Mouse (Mus musculus) heart, adult 2 months (tissue): Measurements from ENCODE around the gene Myo1d.

ENCODE experiments used
- CTCF ChIP-seq: fragments of 200-600 bp; IDR thresholded peaks from 2 replicates; pipeline ENCODE4 v1.8.1; 2022; ENCODE audit warnings: antibody characterized with exemption, mild to moderate bottlenecking, moderate library complexity
- EP300 ChIP-seq: fragments of 200-500 bp; IDR thresholded peaks from 2 replicates; pipeline ENCODE4 v1.6.1; 2011; ENCODE audit warnings: low read depth, low read length, control low read depth; ENCODE audit not compliant: insufficient read depth
- POLR2A ChIP-seq: fragments of 200-500 bp; IDR thresholded peaks from 2 replicates; pipeline ENCODE4 v1.6.1; 2011; ENCODE audit warnings: mild to moderate bottlenecking, low read depth, low read length, control low read depth; ENCODE audit not compliant: insufficient read depth

DNA sequence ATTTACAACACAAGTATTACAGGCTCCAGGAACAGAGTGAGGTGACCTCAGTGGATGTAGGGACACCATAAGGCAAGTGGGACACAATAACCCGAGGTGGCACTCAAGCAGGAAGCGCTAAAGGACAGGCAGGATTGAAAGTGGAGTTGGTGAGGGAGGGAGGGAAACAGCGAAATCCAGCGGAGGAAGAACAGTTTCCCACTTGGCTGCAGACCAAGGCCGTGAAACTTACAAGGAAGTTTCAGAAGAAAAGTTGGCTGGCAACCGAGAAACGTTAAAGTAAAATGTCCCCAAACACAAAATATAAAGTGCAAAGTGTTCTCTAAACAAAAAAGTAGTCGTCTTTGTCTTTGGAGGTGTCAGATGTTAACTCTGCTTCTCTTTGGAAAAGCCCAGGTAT, 15.6 kb upstream of the Myo1d start:
- TF ChIP-seq CTCF (no peak), POLR2A (no peak), EP300 (no peak)
